Mouse (Mus musculus): ENCODE measurements around the gene Hcn3. TPM values are rescaled to one million over a fixed set of nuclear protein-coding genes. Genes with fewer than 3 reads are reported as not detected.

The Hcn3 gene
- polyA plus RNA-seq, 1 experiment from 2014 or later: 1.4 TPM

DNA sequence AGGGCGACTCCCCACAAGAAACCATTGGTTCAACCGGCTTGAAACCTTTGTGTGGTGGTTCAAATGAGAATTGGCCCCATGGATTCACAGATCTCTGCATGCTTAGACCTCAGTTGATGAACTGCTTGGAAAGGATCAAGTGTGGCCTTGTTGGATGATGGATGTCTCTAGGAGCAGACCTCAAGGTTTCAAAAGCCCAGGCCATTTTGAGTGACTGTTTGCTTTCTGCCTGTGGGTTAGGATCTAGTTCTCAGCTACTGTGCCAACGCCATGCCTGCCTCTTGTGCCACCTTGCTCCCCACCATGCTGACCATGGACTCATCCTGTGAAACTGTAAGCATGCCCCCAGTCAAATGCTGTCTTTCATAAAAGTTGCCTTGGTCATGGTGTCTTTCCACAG is 34.0 kb downstream of the Hcn3 start:
- H3K9ac ChIP-seq (ENCODE audit: low read depth, low read length): no peak overlapping the region
- H3K36me3 ChIP-seq (ENCODE audit: control insufficient read depth, insufficient read depth, low read length): no peaks in the 10 kb centered on the region
- WGBS: 91% methylated on average over 3 of the region's 3 CpGs
- no peak for DNase-seq (ENCODE audit: low spot score)
- H3K27me3 ChIP-seq (replicated peaks; ENCODE audit: control insufficient read depth, insufficient read depth, low read length): no peaks in the 10 kb centered on the region
- no peak overlapping the region for H3K4me2 ChIP-seq (ENCODE audit: low read depth, low read length)
- no peak for ATAC-seq (ENCODE audit: low read depth)
- no peak overlapping the region for H3K27ac ChIP-seq (replicated peaks; ENCODE audit: low read depth, low read length)
- H3K4me1 ChIP-seq (ENCODE audit: control insufficient read depth, insufficient read depth, low read length): no peaks in the 10 kb centered on the region
- H3K9me3 ChIP-seq (ENCODE audit: control insufficient read depth, low read length): no peaks in the 10 kb centered on the region
- no peak overlapping the region for H3K4me3 ChIP-seq (ENCODE audit: low read depth, low read length)

DNA sequence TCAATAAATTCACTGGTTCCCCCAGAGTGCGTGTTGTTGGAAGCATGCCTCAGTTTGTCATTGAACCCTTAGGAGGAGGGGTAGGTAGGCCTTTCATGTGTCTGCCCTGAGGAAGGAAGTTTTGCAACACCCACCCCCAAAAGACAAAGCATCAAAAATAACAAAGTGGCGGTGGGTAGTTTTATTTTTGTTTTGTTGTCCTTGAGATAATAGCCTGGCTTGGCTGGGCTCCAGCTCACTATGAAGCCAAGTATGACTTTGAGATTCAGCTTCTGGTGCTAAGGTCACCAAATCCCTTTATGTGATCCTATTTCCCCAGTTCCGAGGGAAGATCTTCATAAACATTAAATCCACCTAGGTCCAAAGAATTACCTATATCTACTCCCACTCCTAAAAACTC is 35.8 kb downstream of the Hcn3 start:
- no peak for DNase-seq (ENCODE audit: low spot score)
- Histone ChIP-seq H3K27me3 (replicated peaks; ENCODE audit: control insufficient read depth, insufficient read depth, low read length) (no peaks in the 10 kb centered on the region), H3K4me3 (ENCODE audit: low read depth, low read length) (no peak overlapping the region), H3K9me3 (ENCODE audit: control insufficient read depth, low read length) (no peaks in the 10 kb centered on the region), H3K36me3 (ENCODE audit: control insufficient read depth, insufficient read depth, low read length) (no peaks in the 10 kb centered on the region), H3K4me2 (ENCODE audit: low read depth, low read length) (no peak overlapping the region), H3K4me1 (ENCODE audit: control insufficient read depth, insufficient read depth, low read length) (no peaks in the 10 kb centered on the region), H3K27ac (replicated peaks; ENCODE audit: low read depth, low read length) (no peak overlapping the region), H3K9ac (ENCODE audit: low read depth, low read length) (no peak overlapping the region)
- 68% methylated on average over 3 of the region's 3 CpGs for WGBS
- ATAC-seq (ENCODE audit: low read depth): no peak

DNA sequence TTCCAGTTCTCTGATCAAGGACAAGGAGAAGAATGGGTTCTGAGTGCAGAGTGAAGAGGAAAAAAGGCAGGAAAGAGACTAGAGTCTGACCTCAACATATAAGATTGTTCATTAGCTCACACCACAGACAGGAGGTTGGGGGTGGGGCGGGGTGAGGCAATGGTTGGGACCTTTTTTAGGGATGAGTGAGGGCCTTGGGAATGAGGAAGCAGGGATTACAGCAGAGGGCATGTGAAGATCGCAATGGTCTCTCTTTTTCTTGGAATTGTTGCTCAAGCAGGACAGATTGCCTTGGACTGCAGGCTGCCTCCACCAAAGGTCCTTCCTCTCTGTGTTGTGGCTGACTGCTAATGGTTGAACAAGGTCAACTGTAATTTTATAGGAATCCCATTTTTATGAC is 36.7 kb downstream of the Hcn3 start:
- H3K4me2 ChIP-seq (ENCODE audit: low read depth, low read length): no peak overlapping the region

DNA sequence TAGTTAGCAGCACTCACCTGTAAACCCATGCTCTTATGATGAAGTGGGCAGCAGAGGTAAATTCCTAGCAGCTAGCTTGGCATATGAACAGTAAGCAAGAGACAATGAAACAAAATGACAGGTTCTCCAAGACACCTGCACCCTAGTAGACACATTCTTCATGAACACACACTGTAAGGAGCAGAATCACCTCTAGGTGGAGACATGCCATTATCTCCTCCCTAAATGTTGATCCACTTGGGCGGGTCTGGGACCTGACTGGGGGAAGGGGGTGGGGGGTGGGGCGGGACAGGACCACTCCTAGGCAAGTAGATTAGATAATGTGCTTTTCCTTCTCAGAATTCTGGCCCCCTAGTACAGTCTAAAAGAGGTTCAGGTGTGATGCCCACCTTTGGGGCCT is 44.5 kb downstream of the Hcn3 start:
- Histone ChIP-seq H3K27me3 (replicated peaks; ENCODE audit: control insufficient read depth, insufficient read depth, low read length) (no peaks in the 10 kb centered on the region), H3K4me3 (ENCODE audit: low read depth, low read length) (no peak overlapping the region), H3K36me3 (ENCODE audit: control insufficient read depth, insufficient read depth, low read length) (no peaks in the 10 kb centered on the region), H3K27ac (replicated peaks; ENCODE audit: low read depth, low read length) (no peak overlapping the region), H3K9me3 (ENCODE audit: control insufficient read depth, low read length) (peaks cover 5% of the 10 kb centered on the region; the same call in 1 of the 2 replicates), H3K9ac (ENCODE audit: low read depth, low read length) (no peak overlapping the region), H3K4me1 (ENCODE audit: control insufficient read depth, insufficient read depth, low read length) (no peaks in the 10 kb centered on the region), H3K4me2 (ENCODE audit: low read depth, low read length) (no peak overlapping the region)
- ATAC-seq (ENCODE audit: low read depth) (0 out of 2 replicates have a peak, but pooled peaks have one; percentile 22), DNase-seq (ENCODE audit: low spot score) (peak; percentile 22)
- 4% methylated on average over 2 of the region's 2 CpGs for WGBS

More for the DNA sequence above, 36.7 kb downstream of the Hcn3 start:
- H3K9me3 ChIP-seq (ENCODE audit: control insufficient read depth, low read length): no peaks in the 10 kb centered on the region
- H3K4me3 ChIP-seq (ENCODE audit: low read depth, low read length): no peak overlapping the region
- H3K36me3 ChIP-seq (ENCODE audit: control insufficient read depth, insufficient read depth, low read length): no peaks in the 10 kb centered on the region
- DNase-seq (ENCODE audit: low spot score): no peak
- 69% methylated on average over 2 of the region's 2 CpGs for WGBS
- no peaks in the 10 kb centered on the region for H3K4me1 ChIP-seq (ENCODE audit: control insufficient read depth, insufficient read depth, low read length)
- H3K27me3 ChIP-seq (replicated peaks; ENCODE audit: control insufficient read depth, insufficient read depth, low read length): no peaks in the 10 kb centered on the region
- ATAC-seq (ENCODE audit: low read depth): no peak
- no peak overlapping the region for H3K9ac ChIP-seq (ENCODE audit: low read depth, low read length)
- no peak overlapping the region for H3K27ac ChIP-seq (replicated peaks; ENCODE audit: low read depth, low read length)

DNA sequence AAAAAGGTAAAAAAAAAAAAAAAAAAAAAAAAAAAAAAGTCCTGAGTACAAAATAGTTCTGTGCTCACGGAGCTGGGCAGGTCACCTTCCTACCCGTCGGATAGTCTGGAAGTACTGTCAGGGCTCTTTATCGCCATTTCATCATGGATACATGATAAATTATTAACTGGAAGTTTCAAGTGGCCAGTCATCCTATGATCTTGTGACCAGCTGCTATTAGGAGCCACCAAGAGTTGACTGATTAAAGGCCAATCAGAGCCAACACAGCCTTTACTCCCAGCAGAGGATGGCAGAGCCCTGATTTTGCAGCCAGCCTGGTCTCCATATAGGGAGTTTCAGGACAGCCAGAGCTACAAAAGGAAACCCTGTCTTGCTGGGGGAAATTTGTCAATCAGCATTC is 46.9 kb downstream of the Hcn3 start:
- Histone ChIP-seq H3K27me3 (replicated peaks; ENCODE audit: control insufficient read depth, insufficient read depth, low read length) (no peaks in the 10 kb centered on the region), H3K4me3 (ENCODE audit: low read depth, low read length) (no peak overlapping the region), H3K27ac (replicated peaks; ENCODE audit: low read depth, low read length) (no peak overlapping the region), H3K36me3 (ENCODE audit: control insufficient read depth, insufficient read depth, low read length) (no peaks in the 10 kb centered on the region), H3K4me1 (ENCODE audit: control insufficient read depth, insufficient read depth, low read length) (no peaks in the 10 kb centered on the region), H3K9me3 (ENCODE audit: control insufficient read depth, low read length) (peaks cover 5% of the 10 kb centered on the region; the same call in 1 of the 2 replicates), H3K9ac (ENCODE audit: low read depth, low read length) (no peak overlapping the region), H3K4me2 (ENCODE audit: low read depth, low read length) (no peak overlapping the region)
- DNase-seq (ENCODE audit: low spot score) (no peak), ATAC-seq (ENCODE audit: low read depth) (no peak)
- WGBS: 83% methylated on average over 4 of the region's 4 CpGs

DNA sequence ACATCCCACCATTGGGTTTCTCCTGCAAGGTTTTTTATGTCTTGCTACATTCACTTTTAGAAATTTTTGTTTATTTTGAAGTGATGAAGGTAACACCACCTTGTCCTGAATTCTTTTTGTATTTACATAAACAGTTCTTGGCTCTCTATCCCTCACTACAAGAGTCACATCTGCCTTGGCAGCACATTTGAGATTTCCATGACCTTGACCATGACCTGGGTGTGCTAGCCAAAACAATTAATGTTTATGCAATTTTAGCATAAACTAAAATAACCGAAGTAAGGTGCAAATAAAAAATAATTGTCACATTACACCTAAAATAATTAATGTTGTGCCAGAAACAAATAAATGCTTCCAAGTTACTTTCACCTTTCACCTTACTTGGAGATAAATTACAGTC is 51.9 kb downstream of the Hcn3 start:
- H3K4me3 ChIP-seq (ENCODE audit: low read depth, low read length): no peak overlapping the region
- no peak overlapping the region for H3K9ac ChIP-seq (ENCODE audit: low read depth, low read length)
- H3K36me3 ChIP-seq (ENCODE audit: control insufficient read depth, insufficient read depth, low read length): no peaks in the 10 kb centered on the region
- no peak overlapping the region for H3K4me2 ChIP-seq (ENCODE audit: low read depth, low read length)
- ATAC-seq (ENCODE audit: low read depth) (no peak), DNase-seq (ENCODE audit: low spot score) (no peak)
- H3K4me1 ChIP-seq (ENCODE audit: control insufficient read depth, insufficient read depth, low read length): no peaks in the 10 kb centered on the region
- no peaks in the 10 kb centered on the region for H3K27me3 ChIP-seq (replicated peaks; ENCODE audit: control insufficient read depth, insufficient read depth, low read length)
- 54% methylated on average over 1 of the region's 1 CpGs for WGBS
- H3K9me3 ChIP-seq (ENCODE audit: control insufficient read depth, low read length): no peaks in the 10 kb centered on the region
- no peak overlapping the region for H3K27ac ChIP-seq (replicated peaks; ENCODE audit: low read depth, low read length)

DNA sequence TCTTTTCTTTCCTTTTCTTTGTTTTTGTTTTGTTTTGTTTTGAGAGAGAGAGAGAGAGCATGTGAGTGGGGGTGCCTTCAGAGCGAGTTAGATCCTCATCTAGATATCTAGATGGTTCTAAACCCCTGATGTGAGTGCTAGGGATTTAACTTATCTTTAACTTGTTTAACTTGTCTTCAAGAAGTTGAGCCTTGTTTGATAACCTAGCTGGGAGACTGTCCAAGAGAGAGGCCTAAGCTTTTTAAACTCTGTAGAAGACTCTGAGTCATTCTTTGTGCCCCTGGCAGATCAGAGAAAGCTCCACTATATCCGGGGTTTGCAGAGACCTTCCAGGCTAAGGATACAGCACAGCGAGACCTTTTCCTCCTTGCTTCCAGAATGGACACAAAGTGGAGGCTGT is 52.5 kb downstream of the Hcn3 start:
- WGBS: 53% methylated on average over 3 of the region's 3 CpGs
- H3K9me3 ChIP-seq (ENCODE audit: control insufficient read depth, low read length): no peaks in the 10 kb centered on the region
- H3K27me3 ChIP-seq (replicated peaks; ENCODE audit: control insufficient read depth, insufficient read depth, low read length): no peaks in the 10 kb centered on the region
- no peak overlapping the region for H3K4me3 ChIP-seq (ENCODE audit: low read depth, low read length)
- H3K27ac ChIP-seq (replicated peaks; ENCODE audit: low read depth, low read length): no peak overlapping the region
- H3K9ac ChIP-seq (ENCODE audit: low read depth, low read length): no peak overlapping the region
- no peaks in the 10 kb centered on the region for H3K36me3 ChIP-seq (ENCODE audit: control insufficient read depth, insufficient read depth, low read length)
- no peak overlapping the region for H3K4me2 ChIP-seq (ENCODE audit: low read depth, low read length)
- no peak for DNase-seq (ENCODE audit: low spot score)
- ATAC-seq (ENCODE audit: low read depth): no peak
- no peaks in the 10 kb centered on the region for H3K4me1 ChIP-seq (ENCODE audit: control insufficient read depth, insufficient read depth, low read length)

DNA sequence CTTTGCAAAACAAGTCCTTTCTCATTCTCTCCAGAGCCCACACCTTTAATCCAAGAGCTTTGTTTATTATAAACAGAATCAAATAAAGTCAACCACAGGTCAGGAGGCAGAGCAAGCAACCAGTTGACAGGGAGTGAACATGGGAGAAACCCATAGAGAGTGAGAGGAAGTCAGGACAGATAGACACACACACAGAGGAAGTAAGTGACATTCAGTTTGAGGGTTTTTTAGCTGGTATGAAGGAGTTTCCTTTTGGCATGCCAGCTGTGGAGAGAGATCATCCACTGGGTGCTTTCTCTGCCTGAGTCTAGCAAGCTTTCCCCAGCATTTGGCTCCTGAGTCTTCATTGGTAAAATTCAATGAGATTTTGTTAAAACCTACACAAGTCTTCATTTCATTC is 53.1 kb downstream of the Hcn3 start:
- no peak for DNase-seq (ENCODE audit: low spot score)
- no peaks in the 10 kb centered on the region for H3K9me3 ChIP-seq (ENCODE audit: control insufficient read depth, low read length)
- ATAC-seq (ENCODE audit: low read depth): no peak

DNA sequence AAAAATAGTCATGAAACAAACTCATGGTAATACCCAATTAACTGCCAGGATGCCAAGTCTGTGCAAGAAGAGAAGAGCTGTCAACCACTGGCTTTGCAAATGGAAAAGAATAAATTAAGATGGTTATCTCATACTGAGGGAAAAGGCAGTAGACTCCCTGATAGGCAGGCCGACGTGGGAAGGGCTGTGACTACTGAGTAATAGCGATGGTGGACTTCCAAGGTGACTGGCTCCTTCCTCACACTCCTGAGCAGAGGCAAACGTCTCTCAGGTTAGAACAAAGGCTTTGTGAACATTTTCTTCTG is 56.8 kb downstream of the Hcn3 start:
- H3K9ac ChIP-seq (ENCODE audit: low read depth, low read length): no peak overlapping the region
- no peak overlapping the region for H3K27ac ChIP-seq (replicated peaks; ENCODE audit: low read depth, low read length)
- no peaks in the 10 kb centered on the region for H3K9me3 ChIP-seq (ENCODE audit: control insufficient read depth, low read length)
- ATAC-seq (ENCODE audit: low read depth): no peak
- H3K36me3 ChIP-seq (ENCODE audit: control insufficient read depth, insufficient read depth, low read length): peaks cover 19% of the 10 kb centered on the region
- H3K4me3 ChIP-seq (ENCODE audit: low read depth, low read length): no peak overlapping the region
- DNase-seq (ENCODE audit: low spot score): no peak
- no peak overlapping the region for H3K4me2 ChIP-seq (ENCODE audit: low read depth, low read length)
- H3K27me3 ChIP-seq (replicated peaks; ENCODE audit: control insufficient read depth, insufficient read depth, low read length): no peaks in the 10 kb centered on the region
- H3K4me1 ChIP-seq (ENCODE audit: control insufficient read depth, insufficient read depth, low read length): peaks cover 12% of the 10 kb centered on the region
- 71% methylated on average over 4 of the region's 4 CpGs for WGBS

More for the DNA sequence above, 53.1 kb downstream of the Hcn3 start:
- no peak overlapping the region for H3K4me2 ChIP-seq (ENCODE audit: low read depth, low read length)
- H3K4me1 ChIP-seq (ENCODE audit: control insufficient read depth, insufficient read depth, low read length): 0 out of 2 replicates have a peak, but pooled peaks cover 4% of the 10 kb centered on the region
- no peak overlapping the region for H3K9ac ChIP-seq (ENCODE audit: low read depth, low read length)
- no peaks in the 10 kb centered on the region for H3K36me3 ChIP-seq (ENCODE audit: control insufficient read depth, insufficient read depth, low read length)
- H3K27me3 ChIP-seq (replicated peaks; ENCODE audit: control insufficient read depth, insufficient read depth, low read length): no peaks in the 10 kb centered on the region
- no peak overlapping the region for H3K27ac ChIP-seq (replicated peaks; ENCODE audit: low read depth, low read length)
- H3K4me3 ChIP-seq (ENCODE audit: low read depth, low read length): no peak overlapping the region

Measured in embryonic facial prominence, embryonic 14.5 days (tissue).